Mouse (Mus musculus) liver, embryonic 12.5 days (tissue): ENCODE results near the gene Grik5. TPM values are rescaled to one million over a fixed set of nuclear protein-coding genes. Genes with fewer than 3 reads are reported as not detected.
A peak's percentile ranks its signal among the peaks of the same experiment; 100 is the strongest.

Experiments
- ATAC-seq: fragments of 200-750 bp; cut with Nextera tagmentation; 2 replicates; pipeline ENCODE4 v1.8.0; 2017; ENCODE audit warnings: moderate number of reproducible peaks, mild to moderate bottlenecking, moderate library complexity
- H3K27ac ChIP-seq: fragments of 300-500 bp; sonication (generic); 2 replicates; pipeline ENCODE4 v1.5.1; 2016; ENCODE audit warnings: mild to moderate bottlenecking
- H3K27me3 ChIP-seq: fragments of 300-500 bp; sonication (generic); replicated peaks from 2 replicates; pipeline ENCODE4 v1.6.1; 2016; ENCODE audit warnings: mild to moderate bottlenecking, moderate library complexity
- H3K36me3 ChIP-seq: fragments of 300-500 bp; sonication (generic); 2 replicates; pipeline ENCODE4 v1.6.1; 2016; ENCODE audit warnings: mild to moderate bottlenecking, moderate library complexity
- H3K4me1 ChIP-seq: fragments of 300-500 bp; sonication (generic); 2 replicates; pipeline ENCODE4 v1.6.1; 2016
- H3K4me2 ChIP-seq: fragments of 300-500 bp; sonication (generic); 2 replicates; pipeline ENCODE4 v1.6.1; 2016; ENCODE audit warnings: mild to moderate bottlenecking, moderate library complexity
- H3K4me3 ChIP-seq: fragments of 300-500 bp; sonication (generic); 2 replicates; pipeline ENCODE4 v1.5.1; 2016; ENCODE audit warnings: mild to moderate bottlenecking, moderate library complexity
- H3K9ac ChIP-seq: fragments of 300-500 bp; sonication (generic); 2 replicates; pipeline ENCODE4 v1.6.1; 2016; ENCODE audit warnings: mild to moderate bottlenecking, moderate library complexity
- H3K9me3 ChIP-seq: fragments of 300-500 bp; sonication (generic); replicated peaks from 2 replicates; pipeline ENCODE4 v1.6.1; 2016; ENCODE audit warnings: mild to moderate bottlenecking, moderate library complexity
- WGBS: fragments of 180-500 bp; shearing (Covaris S2); methylation state at CpG from one replicate; pipeline ENCODE4 v1.1.7; 2016; ENCODE audit not compliant: insufficient replicate concordance; 5-methylcytosine and 5-hydroxymethylcytosine counted together
- polyA plus RNA-seq: library from polyadenylated mRNA; unstranded; fragments of >200 nt; fragmentation: Nextera tagmentation; extraction: Ambion mirVana; gene quantifications from 2 replicates; pipeline ENCODE4 v1.2.1, GENCODE M21; 2016

Gene Grik5
- polyA plus RNA-seq, 1 experiment from 2014 or later, result 3.0 TPM

DNA sequence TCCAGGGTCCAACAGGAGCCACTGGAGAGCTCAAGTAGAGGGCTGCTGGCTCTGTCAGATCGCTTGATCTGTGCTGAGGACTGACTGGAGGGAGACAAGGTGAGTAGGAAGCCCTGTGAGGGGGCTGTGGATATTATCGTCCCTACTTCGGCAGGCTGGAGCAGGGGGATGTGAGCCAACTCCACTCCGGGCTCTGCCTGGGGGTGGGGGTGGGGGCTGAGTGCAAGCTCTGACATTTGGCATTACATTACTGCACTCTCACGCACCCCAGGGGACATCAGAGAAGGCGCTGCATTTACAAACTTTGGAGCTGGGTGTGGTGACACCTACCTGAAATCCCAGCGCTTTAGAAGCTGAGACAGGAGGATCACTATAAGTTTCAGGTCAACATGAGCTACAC, 60.6 kb downstream of the Grik5 start:
- Histone ChIP-seq H3K4me3 (no peak overlapping the region), H3K4me2 (no peak overlapping the region), H3K27ac (no peak overlapping the region), H3K9me3 (no peaks in the 10 kb centered on the region), H3K9ac (no peak overlapping the region), H3K27me3 (peaks cover 62% of the 10 kb centered on the region), H3K36me3 (peaks cover 11% of the 10 kb centered on the region), H3K4me1 (peaks cover 10% of the 10 kb centered on the region)
- no peak for ATAC-seq
- 53% methylated on average over 7 of the region's 7 CpGs for WGBS

DNA sequence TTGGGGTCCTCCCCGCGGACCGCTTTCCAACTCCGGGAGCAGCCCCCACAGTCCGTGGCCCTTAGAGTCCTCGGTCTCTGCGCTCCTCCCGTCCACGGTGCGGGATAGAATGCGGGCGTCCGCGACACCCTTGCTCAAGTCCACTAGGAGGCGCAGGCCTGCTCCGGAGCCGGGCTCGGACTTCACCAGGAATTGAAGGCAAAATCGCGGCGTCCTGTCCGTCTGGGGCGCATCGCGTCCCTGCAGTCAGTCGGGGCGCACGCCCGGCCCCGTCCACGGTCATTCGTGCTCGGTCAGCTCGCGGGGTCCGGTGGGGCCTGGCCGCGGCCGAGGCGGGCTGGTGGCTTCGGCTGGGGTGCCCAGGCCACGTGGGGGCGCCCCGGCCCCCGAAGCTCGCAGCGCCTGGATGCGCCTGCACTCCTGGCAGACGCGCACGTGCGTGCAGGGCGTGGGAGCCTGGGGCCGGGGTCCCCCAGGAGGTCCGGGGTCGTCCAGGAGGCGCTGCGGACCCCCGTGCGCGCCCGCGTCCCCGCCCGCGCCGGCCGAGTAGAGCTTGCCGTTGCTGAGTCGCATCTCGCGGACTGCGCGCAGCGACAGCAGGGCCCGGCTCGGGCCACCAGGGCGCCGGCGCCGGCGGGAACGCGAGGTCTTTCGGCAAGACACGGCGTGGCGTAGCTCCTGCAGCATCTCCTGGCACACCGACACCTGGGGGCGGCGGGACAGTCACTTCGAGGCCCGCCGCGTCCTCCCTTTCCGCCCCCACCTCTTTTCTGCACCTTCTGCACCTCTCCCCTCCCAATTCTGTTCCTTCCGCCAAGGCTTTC, 61.8 kb downstream of the Grik5 start:
- Histone ChIP-seq H3K9me3 (no peaks in the 10 kb centered on the region), H3K27ac (no peak overlapping the region), H3K36me3 (peaks cover 7% of the 10 kb centered on the region; the same call in 1 of the 2 replicates), H3K4me1 (peaks cover 15% of the 10 kb centered on the region), H3K27me3 (peaks cover 75% of the 10 kb centered on the region), H3K4me3 (peak overlapping the region; percentile 38), H3K4me2 (peak overlapping the region; percentile 70), H3K9ac (no peak overlapping the region)
- ATAC-seq, result no peak
- WGBS, result 2% methylated on average over 96 of the region's 97 CpGs

DNA sequence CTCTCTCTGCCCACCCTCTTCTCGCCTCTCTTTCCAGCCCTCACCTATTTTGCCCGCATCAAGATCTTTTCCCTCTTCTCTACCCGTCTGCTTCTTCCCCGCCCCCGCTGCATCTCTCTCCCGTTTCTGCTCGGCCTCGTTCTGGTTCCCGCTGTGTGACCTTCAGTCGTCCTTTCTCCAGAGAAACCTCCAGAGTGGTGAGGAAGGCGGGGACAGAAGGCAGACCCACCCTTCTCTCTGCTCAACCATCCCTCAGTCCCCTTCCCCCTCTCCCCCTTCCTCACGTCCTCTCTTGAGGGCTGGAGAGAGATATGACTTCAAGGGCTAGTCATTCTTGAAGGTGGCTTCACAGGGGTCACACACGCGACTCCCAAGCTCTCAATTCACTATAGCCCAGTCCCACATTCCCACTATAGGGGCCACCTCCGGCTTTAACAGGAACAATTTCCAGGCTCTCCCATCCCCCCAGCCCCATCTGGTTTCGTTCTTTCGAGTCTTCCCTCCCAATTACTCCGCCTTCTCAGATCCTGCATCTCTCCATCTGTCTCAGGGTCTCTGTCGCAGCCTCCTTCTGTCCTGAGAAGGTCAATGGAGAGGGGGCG, 62.9 kb downstream of the Grik5 start:
- Histone ChIP-seq H3K9me3 (no peaks in the 10 kb centered on the region), H3K9ac (no peak overlapping the region), H3K27me3 (peaks cover 86% of the 10 kb centered on the region), H3K4me2 (no peak overlapping the region), H3K27ac (no peak overlapping the region), H3K36me3 (no peaks in the 10 kb centered on the region), H3K4me3 (no peak overlapping the region), H3K4me1 (peaks cover 15% of the 10 kb centered on the region)
- no peak for ATAC-seq
- 10% methylated on average over 20 of the region's 20 CpGs for WGBS

DNA sequence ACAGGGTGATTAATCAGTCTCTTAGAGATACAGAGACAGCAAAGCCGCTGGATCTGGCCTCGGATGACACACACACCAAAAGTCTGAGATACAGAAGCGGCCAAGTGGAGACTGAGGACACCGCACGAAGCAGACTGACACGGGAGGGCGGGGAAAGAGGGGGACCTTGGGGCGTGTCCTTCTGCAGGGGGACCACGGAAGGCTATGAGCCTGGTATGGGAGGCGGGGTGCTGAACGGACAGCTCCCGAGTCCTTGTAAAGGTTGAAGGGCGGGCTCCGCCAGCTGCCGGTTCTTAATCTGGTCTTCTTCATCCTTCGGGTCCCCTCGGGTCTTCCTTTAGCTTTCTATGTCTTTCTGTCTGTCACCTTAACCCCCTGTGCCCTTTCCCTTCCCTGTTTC, 63.5 kb downstream of the Grik5 start:
- Histone ChIP-seq H3K4me2 (no peak overlapping the region), H3K4me1 (peaks cover 15% of the 10 kb centered on the region), H3K9me3 (no peaks in the 10 kb centered on the region), H3K27ac (no peak overlapping the region), H3K9ac (no peak overlapping the region), H3K4me3 (no peak overlapping the region), H3K27me3 (peaks cover 92% of the 10 kb centered on the region), H3K36me3 (no peaks in the 10 kb centered on the region)
- no peak for ATAC-seq
- WGBS, result 2% methylated on average over 17 of the region's 17 CpGs

DNA sequence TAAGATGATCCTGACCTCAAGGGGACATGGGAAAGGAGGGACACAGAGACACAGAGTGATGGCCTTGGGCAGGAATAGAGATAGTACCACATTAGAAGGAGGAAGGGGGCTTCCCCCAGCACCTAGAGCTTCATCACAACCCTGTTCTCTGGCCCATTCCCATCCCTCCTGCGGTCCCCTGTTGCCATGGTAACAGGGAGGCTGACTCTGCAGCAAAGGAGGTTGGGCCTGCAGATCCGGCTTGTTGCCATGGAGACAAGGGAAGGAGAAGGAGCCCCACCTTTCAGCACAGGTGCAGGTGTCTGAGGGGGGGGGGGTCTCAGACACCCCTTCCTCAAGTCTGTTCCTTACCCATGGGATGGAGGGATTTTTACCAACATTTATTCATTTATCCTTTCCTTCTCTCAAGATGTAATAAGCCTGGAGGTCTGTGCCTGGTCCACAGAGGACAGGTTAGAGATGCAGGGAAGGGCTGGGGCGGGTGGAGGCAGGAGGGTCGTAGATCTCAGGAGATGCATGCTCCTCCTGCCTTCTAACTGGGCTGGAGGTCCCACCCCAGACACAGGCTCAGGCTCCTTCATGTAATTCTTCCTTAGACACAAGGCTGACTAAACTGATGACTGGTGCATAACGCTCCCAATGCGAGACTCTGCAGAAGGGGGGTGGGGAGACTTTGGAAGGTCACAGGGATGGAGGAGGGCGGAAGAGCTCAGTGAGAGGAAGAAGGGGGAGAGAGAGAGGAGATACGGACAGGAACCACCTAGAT, 64.4 kb downstream of the Grik5 start:
- H3K9ac ChIP-seq, result no peak overlapping the region
- no peak overlapping the region for H3K4me2 ChIP-seq
- H3K4me3 ChIP-seq, result no peak overlapping the region
- H3K4me1 ChIP-seq, result peaks cover 15% of the 10 kb centered on the region
- 32% methylated on average over 8 of the region's 8 CpGs for WGBS
- ATAC-seq, result no peak
- H3K27ac ChIP-seq, result no peak overlapping the region
- H3K9me3 ChIP-seq, result no peaks in the 10 kb centered on the region
- no peaks in the 10 kb centered on the region for H3K36me3 ChIP-seq
- peaks cover 98% of the 10 kb centered on the region for H3K27me3 ChIP-seq

DNA sequence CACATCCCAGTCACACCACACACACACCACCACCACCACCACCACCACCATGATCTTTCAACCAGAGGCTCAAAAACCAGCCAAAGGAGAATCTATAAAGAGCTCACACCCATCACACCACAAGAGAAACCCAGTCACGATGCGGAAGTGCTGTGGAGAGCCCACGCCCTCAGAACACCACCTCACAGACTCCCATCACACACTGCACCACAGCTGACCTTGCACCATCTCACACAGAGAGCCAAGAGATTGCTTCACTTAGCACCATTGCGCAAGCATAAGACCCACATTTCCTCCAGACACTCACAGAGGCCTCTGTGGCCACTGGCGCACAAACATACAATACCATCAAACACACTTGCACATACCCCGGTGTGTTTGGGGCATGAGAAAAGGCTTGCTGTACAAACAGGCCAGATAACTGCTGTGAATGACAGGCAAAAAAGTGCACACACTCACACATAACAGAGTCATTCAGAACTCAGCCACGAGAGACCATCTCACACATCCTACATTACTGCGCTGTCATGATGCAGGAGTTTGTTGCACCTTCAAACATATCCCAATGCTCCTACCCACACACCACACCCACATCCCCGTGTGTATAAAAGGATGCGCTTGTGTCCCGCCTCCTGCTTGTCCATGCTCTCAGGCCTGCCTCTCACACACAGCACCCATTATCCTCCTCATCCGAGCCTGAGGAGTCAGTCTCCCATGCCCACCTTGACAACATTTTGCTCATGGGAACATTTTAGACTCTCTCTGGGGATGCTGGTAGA, 65.4 kb downstream of the Grik5 start:
- Histone ChIP-seq H3K27me3 (peaks cover 92% of the 10 kb centered on the region), H3K4me3 (no peak overlapping the region), H3K36me3 (no peaks in the 10 kb centered on the region), H3K4me2 (no peak overlapping the region), H3K27ac (no peak overlapping the region), H3K4me1 (peaks cover 15% of the 10 kb centered on the region), H3K9ac (no peak overlapping the region), H3K9me3 (no peaks in the 10 kb centered on the region)
- no peak for ATAC-seq
- WGBS, result 51% methylated on average over 12 of the region's 12 CpGs

DNA sequence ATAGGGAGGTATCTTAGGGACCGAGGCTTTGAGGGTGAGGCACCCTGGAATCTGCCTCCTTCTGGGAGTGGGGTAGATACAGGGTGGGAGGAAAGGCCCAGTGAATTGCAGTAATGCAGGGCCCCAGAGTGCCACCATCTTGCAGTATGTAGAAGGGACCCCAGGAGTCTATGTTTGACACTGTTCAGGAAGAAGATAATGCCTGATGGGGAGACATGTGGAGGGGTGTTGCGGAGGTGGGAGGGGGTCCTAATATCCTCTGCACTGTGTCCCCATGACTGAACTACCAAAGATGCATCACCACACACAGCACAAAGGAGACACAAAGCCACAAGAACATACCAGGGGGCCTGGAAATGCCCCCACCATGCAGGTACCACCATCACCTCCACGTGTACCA, 66.0 kb downstream of the Grik5 start:
- Histone ChIP-seq H3K4me2 (peak overlapping the region; percentile 56), H3K9ac (no peak overlapping the region), H3K9me3 (no peaks in the 10 kb centered on the region), H3K27me3 (peaks cover 86% of the 10 kb centered on the region), H3K4me3 (0 out of 2 replicates have a peak overlapping the region, but pooled peaks have one; percentile 38), H3K4me1 (peaks cover 15% of the 10 kb centered on the region), H3K27ac (no peak overlapping the region), H3K36me3 (no peaks in the 10 kb centered on the region)
- WGBS, result 58% methylated on average over 3 of the region's 3 CpGs
- peak; percentile 39; the same call in 1 of the 2 replicates for ATAC-seq

DNA sequence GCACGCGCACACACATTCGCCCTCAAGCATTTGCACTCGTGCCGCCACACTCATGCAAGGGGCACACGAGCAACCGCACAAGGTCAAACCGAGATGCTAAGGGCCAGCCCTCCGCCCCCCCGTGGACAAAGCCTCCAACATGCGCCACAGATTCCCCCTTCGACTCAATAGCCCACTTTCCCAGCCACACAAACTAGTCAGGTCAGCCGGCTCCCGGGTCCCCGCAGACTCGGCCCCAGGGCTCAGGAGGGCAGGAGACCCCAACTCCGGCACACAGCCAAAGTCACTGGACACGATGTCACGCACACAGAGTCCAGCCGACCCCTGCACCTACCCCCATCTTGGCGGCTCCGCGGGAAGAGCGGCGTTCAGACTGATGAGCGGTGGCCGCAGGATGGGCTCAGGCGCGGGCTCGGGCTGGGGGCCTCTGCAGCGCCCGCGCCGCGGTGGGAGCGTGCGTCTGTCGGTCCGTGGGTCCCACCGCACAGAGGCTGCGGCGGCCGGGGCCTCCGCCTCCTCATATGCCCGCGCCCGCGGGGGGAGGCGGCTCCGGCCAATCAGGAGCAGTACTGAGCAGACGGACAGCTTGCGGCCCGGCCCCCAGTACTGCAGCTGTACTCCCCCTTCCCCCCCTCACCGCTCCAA, 66.6 kb downstream of the Grik5 start, which contains the start of gene Atp1a3:
TSS of gene Atp1a3 (minus strand) at position 538 of the 645 bp plus-strand sequence.
- Histone ChIP-seq H3K4me2 (peak within 1 kb of the TSS; percentile 56), H3K4me3 (peak within 1 kb of the TSS; percentile 38), H3K9me3 (no peaks in the 10 kb centered on the region), H3K27me3 (peaks cover 82% of the 10 kb centered on the region), H3K9ac (no peak within 1 kb of the TSS), H3K27ac (no peak within 1 kb of the TSS), H3K4me1 (peaks cover 12% of the 10 kb centered on the region), H3K36me3 (no peaks in the 10 kb centered on the region)
- ATAC-seq, result peak; percentile 33; the same call in 1 of the 2 replicates
- 2% methylated on average over 53 of the region's 54 CpGs for WGBS

DNA sequence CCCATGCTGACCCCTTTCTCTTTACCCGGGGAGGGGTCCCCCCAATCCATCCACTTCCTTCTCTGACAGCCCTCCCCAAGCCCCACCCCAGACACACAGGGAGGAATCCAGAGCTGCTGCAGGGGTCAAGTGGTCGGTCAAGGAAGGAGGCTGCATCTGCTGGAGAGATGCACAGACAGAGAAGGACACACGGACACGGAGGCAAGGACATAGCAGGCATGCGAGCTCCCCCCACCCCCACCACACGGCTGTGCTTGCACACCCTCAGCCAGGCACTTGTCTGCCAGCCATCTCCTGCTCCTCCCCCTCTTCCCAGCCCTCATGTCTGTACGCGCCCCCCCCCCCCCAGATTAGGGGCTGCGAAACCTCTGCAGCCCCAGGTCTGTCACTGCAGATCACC, 67.3 kb downstream of the Grik5 start:
- H3K27me3 ChIP-seq, result peaks cover 77% of the 10 kb centered on the region
- 22% methylated on average over 7 of the region's 9 CpGs for WGBS

DNA sequence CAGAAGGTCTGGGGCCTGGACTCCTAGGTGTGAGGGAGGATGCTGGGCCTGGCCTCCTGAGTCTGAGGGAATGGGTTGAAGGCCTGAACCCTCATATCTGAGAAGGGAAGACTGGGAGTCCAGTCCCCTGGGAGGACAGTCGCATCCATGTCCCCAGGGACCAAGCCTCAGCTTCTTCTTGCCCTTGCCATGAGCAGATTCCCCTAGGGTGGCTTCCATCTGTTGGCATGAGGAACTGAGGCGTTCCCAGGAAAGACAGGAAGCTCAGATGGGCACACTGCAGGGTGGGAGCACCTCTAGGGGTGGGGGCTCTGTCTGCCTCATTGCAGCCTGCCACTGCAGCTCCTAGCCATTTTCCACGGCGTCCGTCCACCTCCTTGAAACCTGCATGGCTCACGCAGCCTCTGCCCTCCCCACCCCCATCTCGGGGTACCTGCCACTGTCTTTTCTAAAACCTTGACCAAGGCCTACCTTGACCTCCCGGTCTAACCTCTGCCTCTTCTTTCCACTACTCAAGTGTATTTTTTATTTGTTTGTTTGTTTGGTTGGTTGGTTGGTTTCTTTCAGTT, 68.2 kb downstream of the Grik5 start:
- no peak for ATAC-seq
- peaks cover 68% of the 10 kb centered on the region for H3K27me3 ChIP-seq

More for the DNA sequence above, 67.3 kb downstream of the Grik5 start:
- H3K4me1 ChIP-seq, result 0 out of 2 replicates have a peak, but pooled peaks cover 5% of the 10 kb centered on the region
- H3K36me3 ChIP-seq, result no peaks in the 10 kb centered on the region
- no peak overlapping the region for H3K4me3 ChIP-seq
- ATAC-seq, result no peak
- no peak overlapping the region for H3K9ac ChIP-seq
- H3K9me3 ChIP-seq, result no peaks in the 10 kb centered on the region
- H3K4me2 ChIP-seq, result no peak overlapping the region; the same call in 1 of the 2 replicates
- no peak overlapping the region for H3K27ac ChIP-seq

More for the DNA sequence above, 68.2 kb downstream of the Grik5 start:
- WGBS, result 62% methylated on average over 8 of the region's 8 CpGs
- Histone ChIP-seq H3K27ac (no peak overlapping the region), H3K4me2 (no peak overlapping the region), H3K9me3 (no peaks in the 10 kb centered on the region), H3K4me3 (no peak overlapping the region), H3K9ac (no peak overlapping the region), H3K36me3 (no peaks in the 10 kb centered on the region), H3K4me1 (0 out of 2 replicates have a peak, but pooled peaks cover 5% of the 10 kb centered on the region)
